Mouse (Mus musculus) CH12.LX (cell line): ENCODE measurements around the gene Nt5c2. TPM values are rescaled to one million over a fixed set of nuclear protein-coding genes. Genes with fewer than 3 reads are reported as not detected.

Experiments used
- DNase-seq: peaks from one replicate; pipeline ENCODE4 v3.0.0-alpha.2; 2013; ENCODE audit errors: extremely low read depth
- H3K27ac ChIP-seq: 2 replicates; pipeline ENCODE4 v1.5.1; 2012; ENCODE audit warnings: low read depth, mild to moderate bottlenecking, control low read depth, moderate library complexity; ENCODE audit not compliant: insufficient read depth
- H3K27me3 ChIP-seq: replicated peaks from 2 replicates; pipeline ENCODE3; 2012; ENCODE audit warnings: inconsistent platforms
- H3K36me3 ChIP-seq, 2 experiments: replicated peaks in 1 of 2; 2 replicates each; pipeline versions ENCODE3 to v1.6.1; 2012; ENCODE audit warnings: inconsistent platforms in 1 of 2, low read length in 1 of 2, mild to moderate bottlenecking in 1 of 2, mixed read lengths in 1 of 2, moderate library complexity in 1 of 2; ENCODE audit not compliant: control insufficient read depth in 1 of 2, insufficient read depth in 1 of 2
- H3K4me1 ChIP-seq, 2 experiments: 2 replicates each; pipeline ENCODE4 v1.6.1; 2012; ENCODE audit warnings: inconsistent platforms in 1 of 2, moderate library complexity in 1 of 2; ENCODE audit not compliant: insufficient read depth in 2 of 2, control insufficient read depth in 1 of 2
- H3K4me2 ChIP-seq: 2 replicates; pipeline ENCODE4 v1.6.1; 2012; ENCODE audit warnings: low read depth, mild to moderate bottlenecking, control low read depth; ENCODE audit not compliant: poor library complexity, insufficient read depth, severe bottlenecking
- H3K4me3 ChIP-seq, 3 experiments: fragments of 150-350 bp in 1 of 3; sonication (generic) in 1 of 3; replicated peaks in 1 of 3; 2 replicates each; pipeline versions ENCODE3 to v1.5.1; 2011 to 2012; ENCODE audit warnings: low read depth in 2 of 3, low read length in 2 of 3, mild to moderate bottlenecking in 2 of 3, moderate library complexity in 2 of 3, control low read depth in 1 of 3, improper control_type of control experiment in 1 of 3, inconsistent platforms in 1 of 3, mixed read lengths in 1 of 3; ENCODE audit not compliant: poor library complexity in 1 of 3
- H3K79me2 ChIP-seq: replicated peaks from 2 replicates; pipeline ENCODE4 v1.6.1; 2012; ENCODE audit warnings: mild to moderate bottlenecking, moderate library complexity; ENCODE audit not compliant: control insufficient read depth, poor library complexity, insufficient read depth, severe bottlenecking; ENCODE audit errors: extremely low read depth
- H3K9ac ChIP-seq: 2 replicates; pipeline ENCODE4 v1.6.1; 2012; ENCODE audit warnings: low read depth, mild to moderate bottlenecking, control low read depth, moderate library complexity; ENCODE audit not compliant: insufficient read depth
- H3K9me3 ChIP-seq: replicated peaks from 2 replicates; pipeline ENCODE3; 2012; ENCODE audit warnings: low read length, inconsistent platforms, mixed read lengths
- CHD1 ChIP-seq: IDR thresholded peaks from 2 replicates; pipeline ENCODE4 v1.6.1; 2012; ENCODE audit warnings: low read depth, low read length, improper control_type of control experiment, inconsistent platforms
- CHD2 ChIP-seq: IDR thresholded peaks from 2 replicates; pipeline ENCODE4 v1.6.1; 2011; ENCODE audit warnings: low read length, improper control_type of control experiment
- CTCF ChIP-seq, 2 experiments: IDR thresholded peaks in 1 of 2; conservative IDR thresholded peaks in 1 of 2; 2 replicates each; pipeline ENCODE4 v1.5.1; 2011 to 2012; ENCODE audit warnings: low read depth in 2 of 2, low read length in 2 of 2, improper control_type of control experiment in 1 of 2, inconsistent platforms in 1 of 2, mild to moderate bottlenecking in 1 of 2, moderate library complexity in 1 of 2
- E2F4 ChIP-seq: IDR thresholded peaks from 2 replicates; pipeline ENCODE4 v1.6.1; 2011; ENCODE audit warnings: low read depth, low read length, improper control_type of control experiment; ENCODE audit not compliant: insufficient replicate concordance
- EP300 ChIP-seq: IDR thresholded peaks from 2 replicates; pipeline ENCODE4 v1.6.1; 2011; ENCODE audit warnings: low read length, improper control_type of control experiment
- ETS1 ChIP-seq: conservative IDR thresholded peaks from 2 replicates; pipeline ENCODE4 v1.6.1; 2012; ENCODE audit warnings: low read depth, mild to moderate bottlenecking, inconsistent platforms, low read length, improper control_type of control experiment, moderate library complexity
- IRF4 ChIP-seq: IDR thresholded peaks from 2 replicates; pipeline ENCODE4 v1.6.1; 2014; ENCODE audit warnings: low read depth, mild to moderate bottlenecking, inconsistent platforms, low read length, improper control_type of control experiment
- JUND ChIP-seq: conservative IDR thresholded peaks from 2 replicates; pipeline ENCODE4 v1.6.1; 2011; ENCODE audit warnings: low read depth, low read length, improper control_type of control experiment
- KAT2A ChIP-seq: IDR thresholded peaks from 2 replicates; pipeline ENCODE4 v1.6.1; 2012; ENCODE audit warnings: low read length, improper control_type of control experiment, inconsistent platforms; ENCODE audit not compliant: insufficient replicate concordance
- MAFK ChIP-seq: IDR thresholded peaks from 2 replicates; pipeline ENCODE4 v1.6.1; 2011; ENCODE audit warnings: low read length, improper control_type of control experiment; ENCODE audit not compliant: insufficient replicate concordance
- MAX ChIP-seq: IDR thresholded peaks from 2 replicates; pipeline ENCODE4 v1.6.1; 2011; ENCODE audit warnings: low read length, improper control_type of control experiment
- MAZ ChIP-seq: IDR thresholded peaks from 2 replicates; pipeline ENCODE4 v1.6.1; 2012; ENCODE audit warnings: low read depth, mild to moderate bottlenecking, inconsistent platforms, low read length, improper control_type of control experiment, moderate library complexity
- MYC ChIP-seq: IDR thresholded peaks from 2 replicates; pipeline ENCODE4 v1.6.1; 2011; ENCODE audit warnings: low read depth, mild to moderate bottlenecking, improper control_type of control experiment, low read length
- POLR2A ChIP-seq: IDR thresholded peaks from 2 replicates; pipeline ENCODE4 v1.6.1; 2011; ENCODE audit warnings: low read depth, mild to moderate bottlenecking, improper control_type of control experiment, low read length
- SMC3 ChIP-seq: IDR thresholded peaks from 2 replicates; pipeline ENCODE4 v1.6.1; 2011; ENCODE audit warnings: low read depth, low read length, improper control_type of control experiment
- UBTF ChIP-seq: IDR thresholded peaks from 2 replicates; pipeline ENCODE4 v1.6.1; 2012; ENCODE audit warnings: low read depth, mild to moderate bottlenecking, inconsistent platforms, low read length, improper control_type of control experiment, moderate library complexity
- USF2 ChIP-seq: conservative IDR thresholded peaks from 2 replicates; pipeline ENCODE4 v1.6.1; 2011; ENCODE audit warnings: low read depth, low read length, improper control_type of control experiment
- ZNF384 ChIP-seq: IDR thresholded peaks from 2 replicates; pipeline ENCODE4 v1.6.1; 2012; ENCODE audit warnings: low read depth, low read length, improper control_type of control experiment, inconsistent platforms
- dilution Hi-C: fragments of 300-500 bp; cut with MboI; formaldehyde crosslinking; loops from 2 replicates; pipeline ENCODE4 v1.14.3; 2020; ENCODE audit warnings: low sequenced_read_pairs; ENCODE audit not compliant: extremely low pct_unique_long_range_greater_than_20kb, extremely low pct_ligation_motif_present
- in situ Hi-C: fragments of 300-500 bp; cut with MboI; formaldehyde crosslinking; loops from 3 replicates; pipeline ENCODE4 v1.14.3; 2019; ENCODE audit warnings: low sequenced_read_pairs, low pct_ligation_motif_present, low pct_unique_long_range_greater_than_20kb, mixed read lengths
- polyA plus RNA-seq: library from polyadenylated mRNA; unstranded; fragments of >175 nt; gene quantifications from 2 replicates; pipeline ENCODE4 v1.2.1, GENCODE M21; 2012; ENCODE audit warnings: low read depth; ENCODE audit not compliant: insufficient read length
- total RNA-seq, 2 experiments: library from RNA; depleted of rRNA; stranded (reverse); fragments of 300-350 nt in 1 of 2; fragments of >200 nt in 1 of 2; gene quantifications; 2 replicates each; pipeline ENCODE4 v1.2.3; 2012 to 2014

The Nt5c2 gene
- total and polyA plus RNA-seq, 3 experiments = 15.1 to 62.9 (median 21.1) TPM

DNA sequence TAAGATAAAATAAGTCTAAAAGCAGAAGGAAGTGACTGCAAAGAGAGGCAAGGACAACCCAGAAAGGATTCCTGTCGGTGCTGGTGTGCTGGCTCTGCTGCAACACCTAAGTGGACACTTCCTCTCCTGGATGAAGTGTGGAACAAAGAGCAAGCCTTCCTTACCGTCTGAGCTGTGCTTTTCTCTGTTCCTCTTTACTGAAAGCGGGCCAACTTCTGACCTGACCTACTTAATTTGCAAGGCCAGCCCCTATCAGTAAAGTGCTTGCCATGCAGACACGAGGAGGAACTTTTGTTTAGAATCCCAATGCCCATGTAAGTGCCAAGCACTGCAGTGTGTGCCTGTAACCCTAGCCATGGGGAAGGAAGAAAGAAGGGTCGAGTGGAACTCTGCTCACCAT, 115.6 kb downstream of the Nt5c2 start:
- H3K27ac ChIP-seq = no peak overlapping the region
- peaks cover 6 to 17% of the 10 kb centered on the region in 2 experiments; a peak in 3 of 4 replicates for H3K4me1 ChIP-seq

GRCm38 (mm10) chr19:46898222-46898621, 116.7 kb downstream of the Nt5c2 start:
- no peak for TF ChIP-seq KAT2A
- no peak for TF ChIP-seq POLR2A
- TF ChIP-seq CHD1 = no peak
- no peak for TF ChIP-seq E2F4
- no peak for TF ChIP-seq USF2
- no peak for TF ChIP-seq CHD2
- no peak for TF ChIP-seq MAZ
- TF ChIP-seq JUND = no peak
- TF ChIP-seq EP300 = no peak
- H3K27ac ChIP-seq = no peak overlapping the region
- H3K4me1 ChIP-seq = peaks cover 6 to 17% of the 10 kb centered on the region in 2 experiments; a peak in 3 of 4 replicates
- in situ Hi-C loops (no loop called here), dilution Hi-C loops (no loop called here)
- peaks cover 8% of the 10 kb centered on the region for H3K9me3 ChIP-seq
- no peaks in the 10 kb centered on the region for H3K79me2 ChIP-seq
- DNase-seq = no peak
- H3K4me2 ChIP-seq = no peak overlapping the region
- H3K9ac ChIP-seq = no peak overlapping the region
- no peaks in the 10 kb centered on the region for H3K27me3 ChIP-seq
- no peak overlapping the region for H3K4me3 ChIP-seq
- H3K36me3 ChIP-seq = peaks cover 24 to 57% of the 10 kb centered on the region in 2 experiments

More for the DNA sequence above, 115.6 kb downstream of the Nt5c2 start:
- Histone ChIP-seq H3K4me3 (no peak overlapping the region), H3K9ac (no peak overlapping the region), H3K9me3 (peaks cover 8% of the 10 kb centered on the region), H3K4me2 (0 out of 2 replicates have a peak overlapping the region, but pooled peaks have one; percentile 29), H3K36me3 (peaks cover 23 to 60% of the 10 kb centered on the region in 2 experiments), H3K79me2 (no peaks in the 10 kb centered on the region), H3K27me3 (no peaks in the 10 kb centered on the region)
- DNase-seq = peak; percentile 64
- in situ Hi-C loops (no loop called here), dilution Hi-C loops (no loop called here)
- no peak for TF ChIP-seq MAFK
- TF ChIP-seq ZNF384 = no peak
- TF ChIP-seq IRF4 = peak; percentile 57
- TF ChIP-seq ETS1 = no peak
- no peak for TF ChIP-seq UBTF
- TF ChIP-seq MYC = no peak
- no peak for TF ChIP-seq MAX

GRCm38 (mm10) chr19:46897135-46897534, 117.8 kb downstream of the Nt5c2 start:
- H3K27ac ChIP-seq = no peak overlapping the region
- TF ChIP-seq CTCF (conservative IDR thresholded peaks at IDR 0.05 in 1 of 2, IDR thresholded peaks at IDR 0.05 in 1 of 2; ENCODE audit: low read depth in 2 of 2, low read length in 2 of 2) (peak in 1 of 2 experiments; percentile 31; a peak in 2 of 4 replicates), IRF4 (no peak), SMC3 (peak; percentile 18)
- H3K36me3 ChIP-seq = peaks cover 28 to 62% of the 10 kb centered on the region in 2 experiments
- H3K79me2 ChIP-seq = no peaks in the 10 kb centered on the region
- H3K4me1 ChIP-seq = peaks cover 6 to 17% of the 10 kb centered on the region in 2 experiments; a peak in 3 of 4 replicates
- DNase-seq = no peak
- in situ Hi-C loops = no loop called here
- no peak overlapping the region for H3K9ac ChIP-seq
- H3K4me3 ChIP-seq = no peak overlapping the region
- no peak overlapping the region for H3K4me2 ChIP-seq
- no peaks in the 10 kb centered on the region for H3K27me3 ChIP-seq
- dilution Hi-C loops = no loop called here
- H3K9me3 ChIP-seq = peaks cover 8% of the 10 kb centered on the region
